Mouse (Mus musculus) embryonic facial prominence, embryonic 11.5 days (tissue): ENCODE data around the gene Wnk2. TPM values are rescaled to one million over a fixed set of nuclear protein-coding genes. Genes with fewer than 3 reads are reported as not detected.
A peak's percentile ranks its signal among the peaks of the same experiment; 100 is the strongest.

Experiments
- ATAC-seq: fragments of 200-750 bp; cut with Nextera tagmentation; replicated peaks from 2 replicates; pipeline ENCODE4 v1.8.0; 2017; ENCODE audit warnings: low read depth; ENCODE audit not compliant: insufficient number of reproducible peaks, low FRiP score, low TSS enrichment
- DNase-seq: peaks from one replicate; pipeline ENCODE4 v3.0.0-alpha.2; 2015; ENCODE audit warnings: low spot score
- H3K27ac ChIP-seq: fragments of 300-500 bp; sonication (generic); replicated peaks from 2 replicates; pipeline ENCODE4 v1.5.1; 2014; ENCODE audit warnings: mild to moderate bottlenecking, low read depth, low read length, control low read depth
- H3K27me3 ChIP-seq: fragments of 300-500 bp; sonication (generic); 2 replicates; pipeline ENCODE4 v1.6.1; 2014; ENCODE audit warnings: mild to moderate bottlenecking, low read length, moderate library complexity, mixed read lengths; ENCODE audit not compliant: control insufficient read depth, insufficient read depth
- H3K36me3 ChIP-seq: fragments of 300-500 bp; sonication (generic); replicated peaks from 2 replicates; pipeline ENCODE4 v1.6.1; 2014; ENCODE audit warnings: low read depth, mild to moderate bottlenecking, low read length, moderate library complexity, mixed read lengths; ENCODE audit not compliant: control insufficient read depth, insufficient read depth
- H3K4me1 ChIP-seq: fragments of 300-500 bp; sonication (generic); 2 replicates; pipeline ENCODE4 v1.6.1; 2014; ENCODE audit warnings: low read length, mixed read lengths; ENCODE audit not compliant: control insufficient read depth, insufficient read depth
- H3K4me2 ChIP-seq: fragments of 300-500 bp; sonication (generic); 2 replicates; pipeline ENCODE4 v1.6.1; 2014; ENCODE audit warnings: low read depth, mild to moderate bottlenecking, control low read depth, low read length, moderate library complexity
- H3K4me3 ChIP-seq: fragments of 300-500 bp; sonication (generic); 2 replicates; pipeline ENCODE4 v1.5.1; 2014; ENCODE audit warnings: low read depth, low read length, control low read depth
- H3K9ac ChIP-seq: fragments of 300-500 bp; sonication (generic); replicated peaks from 2 replicates; pipeline ENCODE4 v1.6.1; 2014; ENCODE audit warnings: mild to moderate bottlenecking, control low read depth, low read length
- H3K9me3 ChIP-seq: fragments of 300-500 bp; sonication (generic); replicated peaks from 2 replicates; pipeline ENCODE4 v1.6.1; 2016; ENCODE audit warnings: mild to moderate bottlenecking, low read length, inconsistent platforms, mixed read lengths; ENCODE audit not compliant: control insufficient read depth
- WGBS: fragments of 180-500 bp; shearing (Covaris S2); extraction: QIAGEN DNeasy Blood & Tissue Kit; methylation state at CpG from one replicate; pipeline ENCODE4 v1.1.7; 2014; 5-methylcytosine and 5-hydroxymethylcytosine counted together
- polyA plus RNA-seq: library from polyadenylated mRNA; unstranded; fragments of >200 nt; fragmentation: Nextera tagmentation; extraction: Ambion mirVana; gene quantifications from 2 replicates; pipeline ENCODE4 v1.2.1, GENCODE M21; 2014

The Wnk2 gene
- polyA plus RNA-seq, 1 experiment from 2014 or later: 2.5 TPM

GRCm38 (mm10) chr13:49183646-49184045 is 35.8 kb upstream of the Wnk2 start:
- no peaks in the 10 kb centered on the region for H3K36me3 ChIP-seq
- DNase-seq (no peak), ATAC-seq (no peak)
- H3K4me1 ChIP-seq: 0 out of 2 replicates have a peak, but pooled peaks cover under 1% of the 10 kb centered on the region
- H3K9me3 ChIP-seq: no peaks in the 10 kb centered on the region
- no peak overlapping the region for H3K27ac ChIP-seq
- no peak overlapping the region for H3K4me3 ChIP-seq
- H3K4me2 ChIP-seq: no peak overlapping the region
- no peak overlapping the region for H3K9ac ChIP-seq
- no peaks in the 10 kb centered on the region for H3K27me3 ChIP-seq
- whole genome bisulfite sequencing: 44% methylated on average over 5 of the region's 5 CpGs

- ATAC-seq (no peak), DNase-seq (no peak)
- 72% methylated on average over 5 of the region's 5 CpGs for WGBS
- H3K9me3 ChIP-seq: no peaks in the 10 kb centered on the region
- H3K36me3 ChIP-seq: no peaks in the 10 kb centered on the region
- no peak overlapping the region for H3K4me2 ChIP-seq
- no peaks in the 10 kb centered on the region for H3K4me1 ChIP-seq
- no peaks in the 10 kb centered on the region for H3K27me3 ChIP-seq
- H3K4me3 ChIP-seq: no peak overlapping the region
- no peak overlapping the region for H3K9ac ChIP-seq
- no peak overlapping the region for H3K27ac ChIP-seq
These were observed 35.3 kb upstream of the Wnk2 start for GRCm38 (mm10) chr13:49183161-49183560.

GRCm38 (mm10) chr13:49181411-49181984 is 33.7 kb upstream of the Wnk2 start:
- Histone ChIP-seq H3K9ac (no peak overlapping the region), H3K4me1 (no peaks in the 10 kb centered on the region), H3K27me3 (no peaks in the 10 kb centered on the region), H3K4me3 (no peak overlapping the region), H3K4me2 (no peak overlapping the region), H3K27ac (no peak overlapping the region), H3K36me3 (no peaks in the 10 kb centered on the region), H3K9me3 (no peaks in the 10 kb centered on the region)
- ATAC-seq (no peak), DNase-seq (no peak)
- 95% methylated on average over 3 of the region's 3 CpGs for WGBS

DNA sequence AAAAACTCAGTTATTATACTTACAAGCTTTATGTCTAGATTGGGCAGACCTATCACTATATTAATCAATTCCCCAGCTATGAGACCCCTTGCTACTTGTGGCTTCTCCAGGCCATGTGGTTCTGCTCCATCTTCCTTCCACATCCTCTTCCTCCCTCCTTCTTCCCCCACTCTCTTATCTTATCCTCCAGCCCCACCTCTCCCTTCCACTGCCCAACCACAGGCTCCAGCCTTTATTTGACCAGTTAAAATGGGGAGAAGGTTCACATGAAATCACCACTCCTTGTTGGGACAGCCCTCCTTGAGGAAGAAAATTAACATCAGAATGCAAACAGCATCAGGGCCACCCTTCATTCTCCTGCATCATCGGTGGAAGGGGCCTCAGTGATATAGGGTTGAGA is 32.9 kb upstream of the Wnk2 start:
- Histone ChIP-seq H3K4me1 (no peaks in the 10 kb centered on the region), H3K36me3 (no peaks in the 10 kb centered on the region), H3K9ac (no peak overlapping the region), H3K4me2 (no peak overlapping the region), H3K4me3 (no peak overlapping the region), H3K27ac (no peak overlapping the region), H3K27me3 (no peaks in the 10 kb centered on the region), H3K9me3 (no peaks in the 10 kb centered on the region)
- DNase-seq (no peak), ATAC-seq (no peak)
- WGBS: 79% methylated on average over 1 of the region's 1 CpGs

GRCm38 (mm10) chr13:49180274-49180673 is 32.5 kb upstream of the Wnk2 start:
- Histone ChIP-seq H3K4me3 (no peak overlapping the region), H3K27ac (no peak overlapping the region), H3K36me3 (no peaks in the 10 kb centered on the region), H3K9me3 (no peaks in the 10 kb centered on the region), H3K4me2 (no peak overlapping the region), H3K9ac (no peak overlapping the region), H3K4me1 (no peaks in the 10 kb centered on the region), H3K27me3 (no peaks in the 10 kb centered on the region)
- 87% methylated on average over 5 of the region's 5 CpGs for WGBS
- ATAC-seq: no peak
- DNase-seq: no peak

GRCm38 (mm10) chr13:49178839-49179585 is 31.2 kb upstream of the Wnk2 start:
- no peaks in the 10 kb centered on the region for H3K4me1 ChIP-seq
- WGBS: 52% methylated on average over 18 of the region's 19 CpGs
- no peak overlapping the region for H3K4me2 ChIP-seq
- no peaks in the 10 kb centered on the region for H3K36me3 ChIP-seq
- ATAC-seq (no peak), DNase-seq (no peak)
- H3K4me3 ChIP-seq: no peak overlapping the region
- H3K9ac ChIP-seq: no peak overlapping the region
- H3K27ac ChIP-seq: no peak overlapping the region
- H3K27me3 ChIP-seq: no peaks in the 10 kb centered on the region
- H3K9me3 ChIP-seq: no peaks in the 10 kb centered on the region

- H3K27me3 ChIP-seq: no peaks in the 10 kb centered on the region
- ATAC-seq: no peak
- DNase-seq: no peak
- no peak overlapping the region for H3K4me3 ChIP-seq
- H3K4me2 ChIP-seq: no peak overlapping the region
- H3K4me1 ChIP-seq: no peaks in the 10 kb centered on the region
- H3K9me3 ChIP-seq: no peaks in the 10 kb centered on the region
- H3K9ac ChIP-seq: no peak overlapping the region
- 78% methylated on average over 10 of the region's 10 CpGs for WGBS
- no peak overlapping the region for H3K27ac ChIP-seq
- no peaks in the 10 kb centered on the region for H3K36me3 ChIP-seq
These were observed 27.7 kb upstream of the Wnk2 start for GRCm38 (mm10) chr13:49175509-49175908.

- peak; percentile 79 for ATAC-seq
These were observed 25.3 kb upstream of the Wnk2 start for GRCm38 (mm10) chr13:49172971-49173596.

More at GRCm38 (mm10) chr13:49172971-49173596, 25.3 kb upstream of the Wnk2 start:
- no peaks in the 10 kb centered on the region for H3K27me3 ChIP-seq
- H3K36me3 ChIP-seq: no peaks in the 10 kb centered on the region
- H3K9ac ChIP-seq: no peak overlapping the region
- no peak overlapping the region for H3K4me3 ChIP-seq
- no peak overlapping the region for H3K4me2 ChIP-seq
- WGBS: 7% methylated on average over 12 of the region's 12 CpGs
- H3K4me1 ChIP-seq: no peaks in the 10 kb centered on the region
- no peak overlapping the region for H3K27ac ChIP-seq
- DNase-seq: peak; percentile 93
- H3K9me3 ChIP-seq: no peaks in the 10 kb centered on the region
